11 mouse cellular contexts compared by ENCODE assay signal in genomic region chr8:11430688-11431087, GRCm38 (mm10). TPM values are rescaled to one million over a fixed set of nuclear protein-coding genes. Genes with fewer than 3 reads are reported as not detected.
DNase-seq lines count a peak whose midpoint lies in the region; ATAC-seq and TF ChIP-seq lines count a peak whose summit lies in the region.
"Had no signal": no experiment of that assay in that cellular context is flagged by ENCODE, and none has a peak within 500 bp of the region (broad histone marks: within the 10 kb centered on the region; RNA-seq: fewer than 3 reads in every experiment).

No protein-coding gene starts in this region.

- no peak overlapping the region for H3K27ac ChIP-seq in liver, embryonic 14.5 days
- H3K27ac ChIP-seq in liver, embryonic 12.5 days: no peak overlapping the region
- no peak overlapping the region for H3K27ac ChIP-seq in embryonic facial prominence, embryonic 11.5 days (replicated peaks; ENCODE audit: low read depth, low read length)
- H3K27ac ChIP-seq: hindbrain, embryonic 12.5 days; liver, embryonic 15.5 days had no signal

- H3K27me3 ChIP-seq in liver, embryonic 14.5 days (ENCODE audit: control insufficient read depth, insufficient read depth, low read length): no peaks in the 10 kb centered on the region
- H3K27me3 ChIP-seq in liver, embryonic 12.5 days (replicated peaks): no peaks in the 10 kb centered on the region
- H3K27me3 ChIP-seq in Patski: no peaks in the 10 kb centered on the region
- H3K27me3 ChIP-seq in embryonic facial prominence, embryonic 11.5 days (ENCODE audit: control insufficient read depth, insufficient read depth, low read length): no peaks in the 10 kb centered on the region
- H3K27me3 ChIP-seq: hindbrain, embryonic 12.5 days; liver, embryonic 15.5 days had no signal

- TF ChIP-seq CTCF in liver, embryonic 14.5 days (IDR thresholded peaks at IDR 0.05; ENCODE audit: low read depth): peak; percentile 83
- TF ChIP-seq CTCF in Patski (IDR thresholded peaks at IDR 0.05): no peak

- intact Hi-C loops in left cerebral cortex, postnatal 10 days (cut with DNase I): no loop called here

- H3K9ac ChIP-seq in liver, embryonic 14.5 days (replicated peaks): no peak overlapping the region
- no peak overlapping the region for H3K9ac ChIP-seq in liver, embryonic 12.5 days
- H3K9ac ChIP-seq in embryonic facial prominence, embryonic 11.5 days (replicated peaks; ENCODE audit: low read length): no peak overlapping the region
- H3K9ac ChIP-seq: hindbrain, embryonic 12.5 days; liver, embryonic 15.5 days had no signal

- TF ChIP-seq EP300 in liver, embryonic 14.5 days (IDR thresholded peaks at IDR 0.05; ENCODE audit: low read depth): no peak

- H3K36me3 ChIP-seq in liver, embryonic 14.5 days (replicated peaks; ENCODE audit: control insufficient read depth, insufficient read depth, low read depth): no peaks in the 10 kb centered on the region
- 0 out of 2 replicates have a peak, but pooled peaks cover 5% of the 10 kb centered on the region for H3K36me3 ChIP-seq in liver, embryonic 12.5 days
- H3K36me3 ChIP-seq in embryonic facial prominence, embryonic 11.5 days (replicated peaks; ENCODE audit: control insufficient read depth, insufficient read depth, low read depth, low read length): no peaks in the 10 kb centered on the region; the same call in 1 of the 2 replicates
- H3K36me3 ChIP-seq: liver, embryonic 15.5 days had no signal

- CTCF ChIA-PET in Patski (lab: Charles Lee): interaction anchor here (0.9 to 2.1 kb wide), 7 partner anchors 11 to 186 kb away, joined by 3 to 9 read pairs (median 3); no protein-coding TSS in a partner anchor

- no peaks in the 10 kb centered on the region for H3K4me1 ChIP-seq in liver, embryonic 14.5 days (replicated peaks; ENCODE audit: control insufficient read depth in 2 of 2, insufficient read depth in 2 of 2, low read length in 1 of 2)
- no peaks in the 10 kb centered on the region for H3K4me1 ChIP-seq in liver, embryonic 12.5 days
- H3K4me1 ChIP-seq in embryonic facial prominence, embryonic 11.5 days (ENCODE audit: control insufficient read depth, insufficient read depth, low read length): no peaks in the 10 kb centered on the region
- H3K4me1 ChIP-seq: hindbrain, embryonic 12.5 days; liver, embryonic 15.5 days had no signal

- H3K4me3 ChIP-seq in liver, embryonic 14.5 days (ENCODE audit: insufficient read depth in 1 of 2, low read depth in 2 of 2, low read length in 2 of 2): no peak overlapping the region
- no peak overlapping the region for H3K4me3 ChIP-seq in liver, embryonic 12.5 days
- H3K4me3 ChIP-seq in embryonic facial prominence, embryonic 11.5 days (ENCODE audit: low read depth, low read length): no peak overlapping the region
- H3K4me3 ChIP-seq: hindbrain, embryonic 12.5 days; liver, embryonic 15.5 days had no signal

- no peak for DNase-seq in liver, embryonic 14.5 days (ENCODE audit: low read depth in 3 of 3, low spot score in 3 of 3)
- no peak for DNase-seq in Patski (ENCODE audit: low read depth, low spot score)
- DNase-seq in embryonic facial prominence, embryonic 11.5 days (ENCODE audit: low spot score): peak; percentile 40
- peak; percentile 42 for DNase-seq in retina, embryonic 14.5 days (ENCODE audit: low spot score)
- DNase-seq in left cerebral cortex, postnatal 10 days (ENCODE audit: extremely low spot score in 1 of 2, low spot score in 2 of 2): no peak
- DNase-seq in right cerebral cortex, postnatal 14 days: no peak
- DNase-seq: right cerebral cortex, postnatal 25 days had no signal

- POLR2A ChIA-PET in Patski (lab: Charles Lee): interaction anchor here (0.6 kb wide), 2 partner anchors 27 to 175 kb away, joined by 3 to 4 read pairs; no protein-coding TSS in a partner anchor

- in situ Hi-C loops in Patski (cut with MboI; ENCODE audit: low pct_unique_long_range_greater_than_20kb): loop anchor here (10.0 kb wide), 1 partner anchor 274 kb away; the partner anchor contains the start of gene 1700016D06Rik

- no peak for ATAC-seq in liver, embryonic 14.5 days (ENCODE audit: insufficient read depth)
- no peak for ATAC-seq in liver, embryonic 12.5 days
- ATAC-seq in Patski: peak; percentile 45
- ATAC-seq in embryonic facial prominence, embryonic 11.5 days (replicated peaks; ENCODE audit: insufficient number of reproducible peaks, low FRiP score, low TSS enrichment, low read depth): no peak
- no peak for ATAC-seq in erythroblast, adult 5-6 weeks (replicated peaks; ENCODE audit: low FRiP score, poor library complexity, severe bottlenecking)

- 46% methylated on average over 5 of the region's 5 CpGs for WGBS in liver, embryonic 14.5 days (ENCODE audit: insufficient replicate concordance)
- 51% methylated on average over 5 of the region's 5 CpGs for WGBS in liver, embryonic 12.5 days (ENCODE audit: insufficient replicate concordance)
- 58% methylated on average over 5 of the region's 5 CpGs for WGBS in embryonic facial prominence, embryonic 11.5 days

- H3K9me3 ChIP-seq in liver, embryonic 14.5 days (ENCODE audit: control insufficient read depth, low read length): no peaks in the 10 kb centered on the region
- no peaks in the 10 kb centered on the region for H3K9me3 ChIP-seq in liver, embryonic 12.5 days (replicated peaks)
- no peaks in the 10 kb centered on the region for H3K9me3 ChIP-seq in embryonic facial prominence, embryonic 11.5 days (replicated peaks; ENCODE audit: control insufficient read depth, low read length)
- H3K9me3 ChIP-seq: hindbrain, embryonic 12.5 days; liver, embryonic 15.5 days had no signal

- H3K4me2 ChIP-seq in liver, embryonic 14.5 days (ENCODE audit: low read depth): no peak overlapping the region
- H3K4me2 ChIP-seq in liver, embryonic 12.5 days: no peak overlapping the region
- no peak overlapping the region for H3K4me2 ChIP-seq in embryonic facial prominence, embryonic 11.5 days (ENCODE audit: low read depth, low read length)
- H3K4me2 ChIP-seq: hindbrain, embryonic 12.5 days; liver, embryonic 15.5 days had no signal

RNA-seq across cellular contexts. Expression of gene Rab20, which starts 47.8 kb away (rescaled TPM):
- polyA plus RNA-seq in liver, embryonic 14.5 days (2012; rRNA removed): 2.7 and 2.8 TPM in 2 replicates
- 2.9 and 3.1 TPM in 2 replicates for polyA plus RNA-seq in liver, embryonic 14.5 days (2014; fragmentation: Nextera tagmentation; extraction: Ambion mirVana)
- 3.8 and 3.9 TPM in 2 replicates for polyA plus RNA-seq in liver, embryonic 12.5 days (2016; fragmentation: Nextera tagmentation; extraction: Ambion mirVana)
- 70.7 TPM for polyA plus RNA-seq in Patski (2021)
- 0.79 and 1.7 TPM in 2 replicates for polyA plus RNA-seq in embryonic facial prominence, embryonic 11.5 days (2014; fragmentation: Nextera tagmentation; extraction: Ambion mirVana)
- under 1 TPM; 0.64 to 0.67 TPM for total RNA-seq in left cerebral cortex, postnatal 10 days (2021)
- total RNA-seq in erythroblast, adult 5-6 weeks (2015; ENCODE audit: low replicate concordance): 0.63 and 4.8 TPM in 2 replicates
- 1.5 and 4.4 TPM in 2 replicates for total RNA-seq in erythroblast, adult 5-6 weeks (2017; ENCODE audit: low replicate concordance)

Comparison
In these comparisons a context has a peak if more than half of its experiments do, and no peak if none do; other contexts are left out.
1. DNase-seq: peak in embryonic facial prominence, embryonic 11.5 days (single experiment) and retina, embryonic 14.5 days (single experiment); none in liver, embryonic 14.5 days (0 of 3), Patski (single experiment), left cerebral cortex, postnatal 10 days (0 of 2) and right cerebral cortex, postnatal 14 days (single experiment).
2. RNA of gene Rab20, which starts 47.8 kb away (polyA plus RNA-seq): 70.7 TPM in Patski (single experiment); 3.8 to 3.9 TPM in liver, embryonic 12.5 days, 2.7 to 3.1 TPM in liver, embryonic 14.5 days and 0.79 to 1.7 TPM in embryonic facial prominence, embryonic 11.5 days; every median in the first group is over 10 times any median in the second.